Mouse (Mus musculus): ENCODE measurements around the gene Snapc2. TPM values are rescaled to one million over a fixed set of nuclear protein-coding genes. Genes with fewer than 3 reads are reported as not detected.

Gene Snapc2
- polyA plus RNA-seq, 1 experiment from 2014 or later, result 63.0 TPM

DNA sequence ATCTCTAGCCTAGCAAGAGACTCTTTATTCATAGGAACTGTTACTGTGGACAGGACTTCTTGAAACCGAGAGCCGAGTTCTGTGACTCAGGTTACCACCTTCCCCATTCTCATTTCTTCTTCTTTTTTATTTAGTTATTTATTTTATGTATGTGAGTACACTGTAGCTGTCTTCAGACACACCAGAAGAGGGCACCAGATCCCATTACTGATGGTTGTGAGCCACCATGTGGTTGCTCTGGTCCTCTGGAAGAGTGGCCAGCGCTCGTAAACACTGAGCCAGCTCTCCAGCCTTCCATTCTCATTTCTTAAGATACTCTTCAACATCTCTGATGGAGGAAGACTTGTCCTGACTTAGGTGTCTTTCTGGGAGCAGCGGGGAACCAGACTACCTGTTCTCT is 39.9 kb downstream of the Snapc2 start:
- 92% methylated on average over 5 of the region's 5 CpGs for WGBS
- Histone ChIP-seq H3K9ac (replicated peaks) (no peak overlapping the region), H3K27me3 (no peaks in the 10 kb centered on the region), H3K4me1 (no peaks in the 10 kb centered on the region), H3K9me3 (no peaks in the 10 kb centered on the region), H3K27ac (replicated peaks) (no peak overlapping the region), H3K36me3 (peaks cover 89% of the 10 kb centered on the region), H3K4me3 (no peak overlapping the region), H3K4me2 (replicated peaks) (no peak overlapping the region)
- ATAC-seq (ENCODE audit: low FRiP score, low read depth), result no peak

- Histone ChIP-seq H3K4me1 (no peaks in the 10 kb centered on the region), H3K9ac (replicated peaks) (no peak overlapping the region), H3K36me3 (peaks cover 87% of the 10 kb centered on the region), H3K27me3 (no peaks in the 10 kb centered on the region), H3K4me2 (replicated peaks) (no peak overlapping the region), H3K4me3 (no peak overlapping the region), H3K9me3 (no peaks in the 10 kb centered on the region), H3K27ac (replicated peaks) (no peak overlapping the region)
- ATAC-seq (ENCODE audit: low FRiP score, low read depth), result no peak
- WGBS, result 93% methylated on average over 4 of the region's 4 CpGs
Observed at GRCm38 (mm10) chr8:4297822-4298221, 44.9 kb downstream of the Snapc2 start.

DNA sequence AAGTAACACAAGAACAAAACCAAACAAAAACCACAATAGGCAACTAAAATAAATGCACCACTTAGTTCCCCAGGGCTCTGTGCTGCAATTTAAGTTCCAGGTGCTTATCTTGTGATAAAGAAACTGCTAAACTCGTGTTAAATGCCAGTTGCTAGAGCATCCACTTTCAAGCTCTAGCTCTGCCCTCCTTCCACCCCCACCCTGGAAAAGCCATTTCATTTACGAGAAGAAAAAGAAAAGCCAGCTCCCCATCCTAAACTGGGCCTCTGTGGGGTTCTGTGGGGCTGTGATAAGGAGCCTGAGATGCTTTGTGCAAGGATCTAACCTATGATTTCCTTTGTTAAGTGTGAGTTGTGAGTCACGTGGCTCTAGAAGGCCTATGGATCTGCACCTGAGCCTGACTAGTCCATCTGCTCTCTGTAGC is 51.3 kb downstream of the Snapc2 start:
- Histone ChIP-seq H3K36me3 (peaks cover 87% of the 10 kb centered on the region), H3K9me3 (no peaks in the 10 kb centered on the region), H3K4me2 (replicated peaks) (no peak overlapping the region), H3K4me3 (no peak overlapping the region), H3K4me1 (no peaks in the 10 kb centered on the region), H3K27me3 (no peaks in the 10 kb centered on the region), H3K27ac (replicated peaks) (no peak overlapping the region), H3K9ac (replicated peaks) (no peak overlapping the region)
- ATAC-seq (ENCODE audit: low FRiP score, low read depth), result no peak
- 87% methylated on average over 3 of the region's 3 CpGs for WGBS

Other genes starting within 250 kb of the Snapc2 start
- gene Cd209f, start 147.2 kb upstream of the Snapc2 start, polyA plus RNA-seq (2016; fragmentation: Nextera tagmentation; extraction: Ambion mirVana), result not detected in 2 replicates
- gene Cd209g, start 119.0 kb upstream of the Snapc2 start, polyA plus RNA-seq (2016; fragmentation: Nextera tagmentation; extraction: Ambion mirVana), result not detected in 2 replicates
- 60.4 and 64.5 TPM in 2 replicates for gene Evi5l, start 86.5 kb upstream of the Snapc2 start, polyA plus RNA-seq (2016; fragmentation: Nextera tagmentation; extraction: Ambion mirVana)
- 37.1 and 47.6 TPM in 2 replicates for gene Prr36, start 35.6 kb upstream of the Snapc2 start, polyA plus RNA-seq (2016; fragmentation: Nextera tagmentation; extraction: Ambion mirVana)
- gene Lrrc8e, start 26.3 kb upstream of the Snapc2 start, polyA plus RNA-seq (2016; fragmentation: Nextera tagmentation; extraction: Ambion mirVana), result 0.13 TPM in 2 replicates
- gene Map2k7, start 14.3 kb upstream of the Snapc2 start, polyA plus RNA-seq (2016; fragmentation: Nextera tagmentation; extraction: Ambion mirVana), result 45.1 and 48.4 TPM in 2 replicates
- gene Gm49320, start 14.2 kb upstream of the Snapc2 start, polyA plus RNA-seq (2016; fragmentation: Nextera tagmentation; extraction: Ambion mirVana), result 1.5 and 1.6 TPM in 2 replicates
- gene Tgfbr3l, start 4.9 kb upstream of the Snapc2 start, polyA plus RNA-seq (2016; fragmentation: Nextera tagmentation; extraction: Ambion mirVana), result 5.0 and 5.3 TPM in 2 replicates
- gene Ctxn1, start 6.2 kb downstream of the Snapc2 start, polyA plus RNA-seq (2016; fragmentation: Nextera tagmentation; extraction: Ambion mirVana), result 170 TPM in 2 replicates
- gene Timm44, start 22.8 kb downstream of the Snapc2 start, polyA plus RNA-seq (2016; fragmentation: Nextera tagmentation; extraction: Ambion mirVana), result 54.9 and 57.8 TPM in 2 replicates
- gene Ccl25, start 72.1 kb downstream of the Snapc2 start, polyA plus RNA-seq (2016; fragmentation: Nextera tagmentation; extraction: Ambion mirVana), result 23.0 and 24.8 TPM in 2 replicates
- gene Elavl1, start 72.3 kb downstream of the Snapc2 start, polyA plus RNA-seq (2016; fragmentation: Nextera tagmentation; extraction: Ambion mirVana), result 294 and 302 TPM in 2 replicates
- 20.2 and 21.2 TPM in 2 replicates for gene Cers4, start 239.9 kb downstream of the Snapc2 start, polyA plus RNA-seq (2016; fragmentation: Nextera tagmentation; extraction: Ambion mirVana)

Measured in midbrain, embryonic 12.5 days (tissue).